Mouse (Mus musculus): ENCODE data around the gene Sec24b. TPM values are rescaled to one million over a fixed set of nuclear protein-coding genes. Genes with fewer than 3 reads are reported as not detected.

The Sec24b gene
- 10 to 100 TPM; 18.9 to 24.2 TPM for polyA plus RNA-seq (2017; shearing (Covaris generic))

DNA sequence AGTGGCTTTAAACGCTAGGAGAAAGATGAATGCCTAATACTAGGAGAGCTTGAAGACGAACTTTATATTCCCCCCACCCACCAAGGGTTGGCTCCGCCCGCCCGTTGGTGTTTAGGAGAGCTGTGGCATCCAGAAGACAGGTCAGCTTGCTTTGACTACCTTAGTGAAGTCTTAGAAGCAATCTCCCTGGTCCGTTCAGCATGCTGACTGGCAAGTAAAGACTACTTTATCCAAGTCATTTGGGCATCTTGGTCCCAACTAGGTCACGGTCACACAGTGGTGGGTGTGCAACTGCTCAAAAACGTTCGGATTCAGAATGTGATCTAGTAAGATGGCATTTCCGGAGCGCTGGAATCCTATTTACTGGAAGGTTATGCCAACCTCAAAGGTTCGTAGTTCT, at the start of gene Sec24b:
TSS of gene Sec24b (minus strand) at position 273 of the 400 bp plus-strand sequence.
- no peak for ATAC-seq

DNA sequence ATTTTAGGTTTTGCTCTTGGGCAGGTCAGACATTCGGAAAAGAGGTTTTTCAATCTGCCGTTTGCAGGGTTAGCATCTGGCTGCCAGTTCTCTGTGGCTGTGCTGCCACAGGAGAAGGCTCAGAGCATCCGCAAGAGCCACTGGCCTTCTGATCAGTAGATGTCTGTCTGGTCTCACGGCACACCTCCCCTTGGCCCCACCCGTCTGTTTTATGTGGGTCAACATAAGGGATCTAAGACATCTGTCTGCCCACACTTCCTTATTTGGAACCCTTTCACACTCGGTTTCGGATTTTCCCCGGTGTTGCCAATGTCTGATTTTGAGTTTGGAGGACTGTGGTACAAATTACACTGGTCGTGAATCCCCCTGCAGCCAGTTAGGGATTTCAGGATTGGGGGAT, 43.1 kb upstream of the Sec24b start:
- no peak for ATAC-seq

GRCm38 (mm10) chr3:130103486-130103885, 42.1 kb upstream of the Sec24b start:
- no peak for ATAC-seq

GRCm38 (mm10) chr3:130095160-130095781, 33.9 kb upstream of the Sec24b start:
- no peak for ATAC-seq

DNA sequence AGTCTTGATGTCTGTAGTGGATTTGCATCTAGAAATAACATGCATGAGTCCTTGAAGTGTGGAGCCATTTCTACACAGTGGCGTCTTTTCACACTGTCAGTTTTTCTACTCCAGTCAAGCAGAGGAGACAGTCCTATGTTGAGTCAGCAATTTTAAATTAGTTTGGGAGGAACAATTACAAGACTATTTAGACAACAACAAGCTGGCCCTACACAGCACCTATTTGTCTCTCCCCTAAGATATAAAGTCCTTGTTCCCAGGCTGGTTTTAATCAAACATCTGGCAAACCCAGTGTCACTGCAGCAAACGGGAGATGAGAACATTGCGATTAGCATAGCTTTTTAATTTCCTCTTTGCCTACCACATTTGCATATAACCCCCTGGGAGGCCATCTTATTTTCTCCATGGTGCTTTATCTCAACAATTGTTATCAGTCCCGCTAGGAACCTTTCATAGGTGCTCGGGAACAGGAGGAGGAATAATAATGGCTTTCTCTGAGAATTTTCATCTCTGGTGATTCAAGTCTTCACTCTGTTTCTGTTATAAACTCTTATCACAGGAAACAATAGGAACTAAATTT, 32.9 kb upstream of the Sec24b start:
- no peak for ATAC-seq

- no peak for ATAC-seq
Observed at GRCm38 (mm10) chr3:130090460-130090859, 29.1 kb upstream of the Sec24b start.

GRCm38 (mm10) chr3:130088654-130089053, 27.3 kb upstream of the Sec24b start:
- no peak for ATAC-seq

GRCm38 (mm10) chr3:130087466-130087865, 26.1 kb upstream of the Sec24b start:
- ATAC-seq: no peak

DNA sequence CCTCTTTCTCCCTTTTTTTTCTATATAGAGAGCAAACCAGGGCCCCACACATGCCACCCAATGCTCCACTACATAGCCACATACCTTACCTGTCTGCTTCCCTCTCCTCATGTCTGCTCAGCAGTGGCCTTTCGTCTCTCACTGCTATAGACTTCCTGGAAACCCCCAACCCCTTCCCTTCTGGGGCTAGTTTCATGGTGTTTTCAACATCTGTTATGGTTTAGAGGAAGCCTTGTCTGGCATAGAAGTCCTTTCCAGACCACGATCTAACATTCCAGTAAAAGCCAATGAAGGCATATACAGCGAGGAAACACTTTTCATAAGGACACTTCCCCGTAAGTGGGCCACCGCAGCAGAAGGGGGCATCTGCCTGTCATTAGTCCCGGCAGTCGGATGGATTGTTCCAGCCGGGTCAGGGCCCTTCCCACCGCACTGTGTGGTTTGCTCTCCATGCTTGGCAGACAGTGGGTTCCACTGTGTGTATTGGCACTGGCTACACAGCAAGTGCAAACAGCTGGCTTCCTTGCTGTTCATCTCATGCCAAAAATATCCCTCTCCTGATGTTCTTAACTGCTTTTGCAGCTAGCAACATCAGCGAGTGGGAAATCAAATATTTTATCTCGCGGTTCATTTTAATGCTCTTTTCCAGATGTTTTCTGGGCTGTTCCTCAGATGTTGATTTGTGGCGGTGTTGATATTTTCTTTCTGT, 25.2 kb upstream of the Sec24b start:
- ATAC-seq: no peak

DNA sequence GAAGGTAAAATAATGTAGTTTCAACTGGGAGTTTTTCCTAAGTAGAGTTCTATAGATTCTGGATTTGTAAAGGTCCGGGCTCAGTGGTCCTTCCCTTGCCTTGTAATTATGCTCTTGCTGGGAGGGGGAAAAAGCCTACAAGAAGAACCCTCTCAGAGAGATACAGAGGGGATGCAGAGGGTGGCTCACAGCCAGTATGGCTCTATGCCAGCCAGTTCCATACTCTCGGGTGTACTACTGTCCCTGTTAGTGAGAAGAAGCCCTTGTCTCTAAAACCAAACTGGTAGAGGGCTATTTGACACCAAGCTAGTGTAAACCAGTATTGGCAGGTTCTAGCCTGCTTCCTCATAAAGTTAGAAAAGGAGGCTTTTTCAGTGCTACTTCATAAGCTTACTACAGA, 22.0 kb upstream of the Sec24b start:
- no peak for ATAC-seq

DNA sequence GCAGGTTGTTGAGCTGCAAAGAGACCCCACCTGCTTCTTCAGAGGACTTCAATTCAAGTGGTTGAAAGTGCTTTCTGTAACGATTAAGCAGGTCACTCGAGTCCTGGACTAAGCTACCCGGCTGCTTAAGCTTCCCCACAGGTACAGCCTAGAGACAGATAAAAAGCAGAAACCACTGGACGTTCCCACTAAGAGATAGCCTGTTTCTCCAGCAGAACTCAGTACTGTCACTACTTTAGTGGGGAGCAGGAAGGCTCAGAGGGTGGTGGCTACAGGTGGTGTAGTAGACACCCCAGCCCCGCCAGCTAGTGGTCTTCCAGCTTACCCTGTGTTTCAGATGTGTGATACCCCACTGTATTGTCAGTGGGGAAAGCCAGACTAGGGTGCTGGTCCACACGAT, 19.3 kb upstream of the Sec24b start:
- no peak for ATAC-seq

DNA sequence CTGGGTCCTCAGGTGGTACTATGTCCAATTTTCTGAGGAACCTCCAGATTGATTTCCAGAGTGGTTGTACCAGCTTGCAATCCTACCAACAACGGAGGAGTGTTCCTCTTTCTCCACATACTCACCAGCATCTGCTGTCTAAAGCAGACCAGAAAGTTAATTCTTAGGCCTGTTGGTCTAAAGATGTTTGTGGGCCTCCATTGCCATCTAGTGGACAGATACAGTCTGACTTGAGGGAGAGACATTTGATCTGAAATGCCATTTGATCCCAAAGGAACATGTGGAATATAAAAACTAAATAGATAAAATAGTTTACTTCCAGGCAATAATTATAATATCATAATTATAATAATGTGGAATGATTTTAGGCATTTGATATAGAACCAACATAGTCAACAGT, 18.4 kb upstream of the Sec24b start:
- peak; percentile 70 for ATAC-seq

GRCm38 (mm10) chr3:130077291-130077690, 15.9 kb upstream of the Sec24b start:
- no peak for ATAC-seq

DNA sequence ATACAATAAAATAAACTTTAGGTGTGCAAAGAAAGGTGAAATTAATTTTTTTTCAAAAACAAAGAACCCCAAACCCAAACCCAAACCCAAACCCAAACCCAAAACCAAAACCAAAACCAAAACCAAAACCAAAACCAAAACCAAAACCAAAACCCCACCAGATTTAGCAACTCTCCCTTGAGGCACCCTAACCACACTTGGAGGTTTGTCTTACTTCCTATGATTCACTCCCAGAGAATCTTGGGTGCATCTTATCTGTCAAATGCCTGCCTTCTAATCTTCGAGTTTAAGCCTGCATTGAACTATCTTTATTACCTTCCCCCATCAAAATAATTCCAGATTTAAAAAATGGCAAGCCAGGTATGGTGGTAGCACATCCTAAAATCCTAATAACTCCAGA, 14.4 kb upstream of the Sec24b start:
- ATAC-seq: peak; percentile 61

DNA sequence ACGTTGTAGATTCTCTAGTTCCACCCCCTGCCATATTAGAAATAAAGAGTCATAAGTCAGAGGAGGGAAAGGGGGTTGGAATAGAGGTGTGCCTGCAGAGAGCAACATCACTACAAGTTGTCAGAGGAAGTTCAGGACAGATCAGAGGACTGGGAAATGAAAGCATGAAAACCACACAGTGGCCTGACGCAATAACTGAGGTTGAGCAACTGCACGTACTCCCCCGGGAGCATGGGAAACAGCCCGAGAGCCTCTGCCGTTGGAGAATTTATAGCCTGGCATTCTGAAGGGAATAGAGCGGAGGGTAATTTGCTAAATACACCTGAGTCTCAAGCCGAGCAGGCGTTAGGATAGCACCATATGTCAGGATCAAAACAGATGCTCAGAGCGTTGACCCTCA, 11.7 kb upstream of the Sec24b start:
- no peak for ATAC-seq

- ATAC-seq: no peak
Observed at GRCm38 (mm10) chr3:130071918-130072317, 10.6 kb upstream of the Sec24b start.

- peak; percentile 74 for ATAC-seq
Observed at GRCm38 (mm10) chr3:130060396-130061029, 840 bp downstream of the Sec24b start.

- ATAC-seq: peak; percentile 43
Observed at GRCm38 (mm10) chr3:130059805-130060395, 1.5 kb downstream of the Sec24b start.

DNA sequence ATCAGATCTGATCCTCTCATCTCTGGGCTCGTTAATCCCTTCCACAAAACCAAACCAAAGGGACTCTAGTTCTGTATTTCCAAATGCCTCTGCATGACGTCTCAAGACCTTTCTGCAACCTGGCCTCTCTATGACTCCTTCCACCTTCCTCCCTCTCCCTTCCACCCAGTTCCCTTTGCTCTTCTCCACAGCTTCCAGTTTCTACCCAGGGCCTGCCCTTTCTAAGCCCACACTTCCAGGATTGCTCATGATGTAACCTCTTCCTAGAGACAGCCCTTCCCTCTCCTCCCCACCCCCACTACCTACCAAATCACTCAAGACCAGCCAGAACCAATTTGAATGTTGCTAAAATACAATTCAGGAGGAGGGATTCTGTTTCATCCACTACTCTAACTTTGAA, 2.9 kb downstream of the Sec24b start:
- ATAC-seq: no peak

DNA sequence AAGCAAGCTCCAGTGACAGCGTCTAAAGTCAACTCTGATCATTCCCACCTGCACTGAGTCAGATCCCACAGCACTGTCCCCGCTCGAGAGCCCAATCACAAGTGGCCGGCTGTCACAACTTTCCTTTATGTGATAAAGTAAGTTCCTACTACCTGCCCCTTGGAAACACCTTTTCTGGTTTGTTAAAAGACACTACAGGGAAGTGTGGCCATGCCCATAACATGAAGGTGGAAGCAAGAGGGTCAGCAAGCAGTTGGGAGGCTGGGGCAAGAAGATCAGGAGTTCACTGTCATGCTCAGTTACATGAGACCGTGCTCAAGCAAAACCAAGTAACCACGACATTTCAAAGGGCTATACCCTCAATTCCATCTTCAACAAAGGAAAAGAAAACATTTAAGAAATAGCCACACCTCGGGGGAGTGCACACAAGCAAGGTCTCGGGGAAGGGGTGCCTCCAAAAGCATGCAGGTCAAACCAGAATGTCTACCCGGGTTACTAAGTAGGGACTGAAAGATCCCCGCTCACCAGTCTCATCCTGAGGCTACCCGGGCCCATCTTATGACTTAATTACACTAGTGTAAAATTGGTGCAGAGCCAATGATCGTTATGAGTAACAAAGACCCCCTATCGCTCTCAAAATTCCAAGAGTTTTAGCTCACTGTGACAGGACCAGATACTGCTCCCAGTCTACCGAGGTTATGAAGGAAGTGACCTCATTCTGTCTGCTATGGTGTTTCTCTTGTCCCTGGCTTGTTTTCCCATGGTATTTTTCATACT, 3.6 kb downstream of the Sec24b start:
- no peak for ATAC-seq

- no peak for ATAC-seq
Observed at GRCm38 (mm10) chr3:130055416-130056385, 5.7 kb downstream of the Sec24b start.

Data from activated CD4-positive, CD25-positive, alpha-beta regulatory T cell, adult 4 months (primary cell).